Mouse (Mus musculus): ENCODE measurements around the gene Tcf25.

Gene Tcf25

DNA sequence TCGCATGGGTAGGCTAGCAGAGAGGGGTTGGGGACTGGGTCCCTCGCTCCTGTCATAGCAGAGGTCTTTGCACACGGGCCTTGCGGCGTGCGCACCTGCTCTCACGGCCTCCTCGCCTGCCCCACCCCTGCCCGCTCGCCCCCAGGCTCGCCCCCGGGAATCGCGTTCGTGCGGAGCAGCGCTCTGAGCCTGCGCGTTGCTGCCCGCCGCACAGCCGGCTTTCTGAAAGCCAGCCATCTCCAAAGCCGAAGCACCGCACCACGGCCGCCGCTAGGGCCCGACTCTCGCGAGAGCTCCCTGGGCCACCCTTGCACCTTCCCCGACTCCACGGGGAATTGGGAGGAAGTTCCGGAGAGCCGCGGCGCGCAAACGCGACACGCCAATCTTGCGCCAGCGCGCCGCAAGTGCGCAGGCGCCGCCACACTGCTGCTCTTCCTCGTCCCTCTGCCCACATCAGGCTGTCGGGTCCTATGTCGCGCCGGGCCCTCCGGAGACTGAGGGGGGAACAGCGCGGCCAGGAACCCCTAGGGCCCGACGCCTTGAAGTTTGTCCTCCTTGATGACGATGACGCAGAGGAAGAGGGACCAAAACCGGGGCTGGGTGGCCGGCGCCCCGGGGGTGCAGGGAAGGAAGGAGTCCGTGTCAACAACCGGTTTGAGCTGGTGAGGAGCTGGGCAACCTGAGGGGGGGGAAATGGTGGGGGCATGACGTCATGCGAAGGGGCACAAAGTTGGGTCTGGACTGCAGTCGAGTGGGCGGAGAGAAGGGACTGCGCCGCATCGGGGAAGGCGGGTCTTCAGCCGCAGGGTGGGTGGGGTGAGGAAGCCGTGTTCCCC lies at the start of gene Tcf25:
Gene Tcf25, plus strand, starts transcription at position 351 of the 836 bp plus-strand sequence.
- DNase-seq (ENCODE audit: low spot score): peak; percentile 96

DNA sequence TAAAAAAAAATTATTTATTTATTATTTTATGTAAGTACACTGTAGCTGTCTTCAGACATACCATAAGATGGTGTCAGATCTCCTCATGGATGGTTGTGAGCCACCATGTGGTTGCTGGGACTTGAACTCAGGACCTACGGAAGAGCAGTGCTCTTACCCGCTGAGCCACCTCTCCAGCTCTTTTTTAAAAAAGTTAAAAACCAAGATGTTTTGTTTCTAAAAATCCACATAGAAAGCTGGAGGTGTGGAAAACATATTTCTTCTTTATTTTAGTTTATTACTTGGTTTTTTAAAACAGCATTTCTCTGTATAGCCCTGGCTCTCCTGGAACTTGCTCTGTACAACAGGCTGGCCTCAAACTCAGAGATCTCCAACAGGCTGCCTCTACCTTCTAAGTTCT lies 45.0 kb upstream of the Tcf25 start:
- DNase-seq (ENCODE audit: low spot score): no peak

- no peak for DNase-seq (ENCODE audit: low spot score)
Observed at GRCm38 (mm10) chr8:123329350-123329749, 44.2 kb upstream of the Tcf25 start.

DNA sequence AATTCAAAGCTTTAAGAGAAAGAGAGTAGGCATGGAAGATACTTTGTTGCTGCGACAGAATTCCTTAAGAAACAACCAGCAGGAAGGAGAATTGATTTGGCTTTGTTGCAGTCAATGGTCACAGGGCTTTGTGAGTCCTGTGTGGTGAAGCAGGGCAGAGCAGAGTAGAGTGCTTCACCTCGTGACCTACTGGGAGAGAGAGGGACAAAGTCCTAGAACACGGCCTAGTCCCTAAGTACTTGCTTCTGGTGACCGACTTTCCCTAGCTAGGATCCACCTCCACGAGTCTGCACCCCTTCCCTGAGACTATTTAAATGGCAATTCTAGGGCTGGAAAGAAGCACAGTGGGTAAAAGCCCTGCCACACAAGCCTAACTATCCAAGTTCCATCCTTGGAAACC lies 43.6 kb upstream of the Tcf25 start:
- DNase-seq (ENCODE audit: low spot score): no peak

- no peak for DNase-seq (ENCODE audit: low spot score)
Observed at GRCm38 (mm10) chr8:123330701-123331100, 42.9 kb upstream of the Tcf25 start.

GRCm38 (mm10) chr8:123331301-123331700 lies 42.3 kb upstream of the Tcf25 start:
- no peak for DNase-seq (ENCODE audit: low spot score)

GRCm38 (mm10) chr8:123331810-123332209 lies 41.7 kb upstream of the Tcf25 start:
- no peak for DNase-seq (ENCODE audit: low spot score)

DNA sequence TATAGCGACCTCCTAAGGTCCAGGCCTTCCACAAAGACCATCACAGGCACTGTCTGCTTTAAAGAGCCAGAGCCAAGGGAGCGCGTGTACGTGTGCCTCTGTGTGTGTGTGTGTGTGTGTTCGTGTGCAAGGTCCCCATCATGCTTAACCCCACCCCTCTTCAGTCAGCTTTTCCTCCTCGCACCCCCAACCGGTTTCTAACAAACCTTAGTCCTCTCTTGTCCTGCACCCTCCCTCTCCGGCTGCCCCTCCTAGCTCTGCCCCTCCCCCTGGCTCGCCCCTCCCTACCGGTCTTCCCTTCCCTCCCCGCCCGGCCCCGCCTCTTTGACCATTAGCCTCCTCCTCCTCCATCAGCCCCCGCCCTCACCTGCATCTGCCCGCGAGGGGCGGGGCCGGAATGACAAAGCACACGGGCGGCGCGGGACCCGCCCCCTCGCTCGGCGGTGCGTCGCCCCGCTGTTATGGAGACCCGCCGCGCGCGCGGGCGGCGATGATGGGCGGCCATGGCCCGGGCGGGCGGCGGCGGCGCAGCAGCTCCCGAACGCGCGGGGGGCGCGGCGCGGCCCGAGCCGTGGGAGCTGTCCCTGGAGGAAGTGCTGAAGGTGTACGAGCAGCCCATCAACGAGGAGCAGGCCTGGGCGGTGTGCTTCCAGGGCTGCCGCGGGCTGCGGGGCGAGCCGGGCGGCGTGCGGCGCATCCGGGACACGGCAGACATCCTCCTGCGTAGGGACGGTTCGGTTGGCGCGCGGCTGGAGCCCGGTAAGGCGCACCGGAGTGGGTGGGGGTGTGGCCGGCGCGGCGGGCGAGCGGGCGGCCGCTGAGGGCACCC lies 41.1 kb upstream of the Tcf25 start, which contains the start of gene Spire2:
Gene Spire2, plus strand, starts transcription at position 452 of the 829 bp plus-strand sequence.
- peak; percentile 94 for DNase-seq (ENCODE audit: low spot score)

DNA sequence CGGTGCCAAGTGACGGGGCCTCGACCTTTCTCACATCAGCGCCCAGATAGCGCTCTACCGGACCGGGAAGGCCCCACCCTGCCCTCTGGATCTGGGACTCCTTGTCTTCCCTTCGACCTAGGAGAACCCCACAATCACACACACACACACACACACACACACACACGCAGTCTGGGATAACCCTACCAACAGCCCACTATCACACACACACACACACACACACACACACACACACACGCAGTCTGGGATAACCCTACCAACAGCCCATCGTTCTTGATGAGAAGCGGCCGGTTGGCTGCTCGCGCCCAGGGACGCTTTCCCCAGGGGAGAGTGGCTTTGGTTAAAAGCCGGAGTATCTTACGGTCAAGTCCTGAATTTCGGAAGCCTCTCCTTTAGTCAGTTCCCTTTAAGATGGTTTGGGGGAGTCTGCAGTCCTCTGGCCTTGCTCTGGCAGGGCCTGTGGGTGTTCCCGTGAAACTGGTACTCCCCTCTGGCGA lies 40.4 kb upstream of the Tcf25 start:
- DNase-seq (ENCODE audit: low spot score): no peak

DNA sequence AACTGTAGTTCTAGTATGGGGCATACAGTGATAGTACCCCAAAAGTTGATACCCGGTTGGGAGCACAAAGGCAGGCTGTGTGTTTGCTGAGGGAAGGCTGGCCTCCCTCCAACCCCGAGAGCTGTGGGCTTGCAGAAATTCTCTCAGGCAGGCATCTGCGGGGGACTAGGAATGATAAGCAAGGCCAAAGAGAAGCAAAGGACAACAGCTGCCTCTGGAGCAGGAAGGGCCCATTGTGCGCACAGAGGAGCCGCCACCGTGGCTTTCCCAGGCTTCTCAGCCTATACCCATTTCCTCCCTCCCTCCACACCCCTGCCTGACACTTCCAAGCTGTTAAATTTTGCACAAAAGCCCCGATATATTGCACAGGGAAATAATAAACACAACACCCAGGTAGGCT lies 39.7 kb upstream of the Tcf25 start:
- no peak for DNase-seq (ENCODE audit: low spot score)

GRCm38 (mm10) chr8:123334467-123334866 lies 39.1 kb upstream of the Tcf25 start:
- DNase-seq (ENCODE audit: low spot score): peak; percentile 37

DNA sequence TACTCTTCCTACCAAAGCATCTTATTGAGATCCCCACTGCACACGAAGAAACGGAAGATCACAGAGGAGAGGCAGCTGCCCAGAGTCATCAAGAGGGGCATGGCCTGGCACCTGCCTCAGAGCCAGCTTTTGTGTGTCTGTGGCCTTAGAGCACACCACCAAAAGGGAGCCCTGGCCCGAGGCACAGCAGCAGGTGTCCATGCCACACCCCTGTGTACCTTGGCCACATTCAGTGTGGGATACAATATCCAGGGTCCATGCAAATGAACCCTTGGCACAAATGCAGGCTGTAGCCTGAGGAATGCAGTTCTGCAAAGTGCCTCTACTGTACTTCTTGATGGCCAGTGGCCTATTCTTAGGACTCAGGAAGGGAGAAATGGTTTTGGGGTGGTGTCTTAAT lies 36.1 kb upstream of the Tcf25 start:
- no peak for DNase-seq (ENCODE audit: low spot score)

GRCm38 (mm10) chr8:123340071-123340470 lies 33.5 kb upstream of the Tcf25 start:
- no peak for DNase-seq (ENCODE audit: low spot score)

GRCm38 (mm10) chr8:123341040-123342015 lies 32.2 kb upstream of the Tcf25 start:
- no peak for DNase-seq (ENCODE audit: low spot score)

- no peak for DNase-seq (ENCODE audit: low spot score)
Observed at GRCm38 (mm10) chr8:123342253-123342652, 31.3 kb upstream of the Tcf25 start.

- DNase-seq (ENCODE audit: low spot score): no peak
Observed at GRCm38 (mm10) chr8:123342911-123343310, 30.6 kb upstream of the Tcf25 start.

GRCm38 (mm10) chr8:123343422-123343821 lies 30.1 kb upstream of the Tcf25 start:
- DNase-seq (ENCODE audit: low spot score): no peak

DNA sequence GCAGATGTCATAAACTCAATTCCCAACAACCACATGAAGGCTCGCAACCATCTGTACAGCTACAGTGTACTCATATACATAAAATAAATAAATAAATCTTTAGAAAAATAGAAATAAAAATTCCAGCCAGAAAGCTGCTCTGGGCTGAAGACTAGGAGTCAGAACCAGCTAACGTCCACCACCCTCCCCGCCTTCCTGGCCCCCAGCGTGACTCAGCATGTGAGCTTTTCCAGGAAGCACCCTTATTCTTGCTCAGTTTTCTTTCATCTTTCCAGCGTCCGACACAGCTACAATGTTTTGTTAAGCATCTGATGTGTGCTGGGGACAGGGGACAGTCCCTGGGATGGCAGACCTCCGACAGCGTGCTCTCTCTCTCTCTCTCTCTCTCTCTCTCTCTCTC lies 28.4 kb upstream of the Tcf25 start:
- DNase-seq (ENCODE audit: low spot score): no peak

DNA sequence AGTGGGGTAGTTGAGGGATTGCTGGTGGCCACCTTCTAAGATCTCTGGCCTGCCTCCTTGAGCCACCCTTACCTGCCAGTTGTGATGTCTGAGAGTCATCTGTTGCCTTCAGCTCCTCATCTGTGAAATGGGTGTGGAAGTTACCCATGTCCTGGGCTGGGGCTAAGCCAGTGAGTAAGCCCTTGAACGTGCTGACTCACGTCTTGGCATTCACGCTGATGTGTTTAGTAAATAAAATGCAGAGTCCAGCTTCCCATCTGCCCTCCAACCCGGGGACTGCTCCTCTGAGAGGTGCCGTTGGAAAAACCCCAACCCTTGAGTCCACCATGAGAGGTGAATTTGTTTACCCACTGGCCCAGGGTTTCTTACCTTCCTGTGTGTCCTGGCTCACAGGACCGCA lies 27.7 kb upstream of the Tcf25 start:
- DNase-seq (ENCODE audit: low spot score): no peak

- DNase-seq (ENCODE audit: low spot score): no peak
Observed at GRCm38 (mm10) chr8:123347293-123347692, 26.3 kb upstream of the Tcf25 start.

DNA sequence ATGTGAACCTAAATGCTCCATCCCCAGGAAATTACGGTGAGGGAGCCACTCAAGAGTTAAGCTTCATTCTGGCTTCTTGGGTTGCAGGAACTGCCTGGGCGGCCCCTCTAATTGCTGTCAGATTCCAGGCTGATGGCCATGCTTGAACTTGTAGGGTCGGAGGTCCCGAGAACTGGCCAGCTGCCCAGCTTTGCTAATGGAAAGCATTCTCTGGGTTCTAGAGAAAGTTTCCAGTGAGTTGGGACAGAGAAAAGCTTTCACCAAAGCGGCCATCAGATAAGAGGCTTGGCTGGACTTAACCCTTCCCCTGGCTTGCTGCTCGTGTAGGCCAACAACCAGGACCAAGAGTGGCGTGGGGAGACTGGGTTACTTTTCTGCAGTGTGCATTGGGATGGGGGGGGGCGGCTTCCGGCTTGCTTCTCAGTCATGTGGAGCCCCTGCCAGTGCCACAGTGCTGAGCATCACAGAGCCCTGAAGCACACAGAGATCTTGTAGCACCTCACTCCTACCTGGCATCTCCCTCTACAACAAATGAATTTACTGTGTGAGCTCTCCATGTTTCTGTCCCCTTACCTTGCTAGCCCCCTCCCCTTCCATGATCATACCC lies 25.2 kb upstream of the Tcf25 start:
- DNase-seq (ENCODE audit: low spot score): peak; percentile 69
